Mouse (Mus musculus) spleen, adult 2 months (tissue): ENCODE results near the gene Sp6. TPM values are rescaled to one million over a fixed set of nuclear protein-coding genes. Genes with fewer than 3 reads are reported as not detected.
A peak's percentile ranks its signal among the peaks of the same experiment; 100 is the strongest.

Experiments used
- DNase-seq, 2 experiments: peaks; one replicate each; pipeline versions ENCODE4 v3.0.0 to v3.0.0-alpha.2; 2012 to 2021; ENCODE audit warnings: low spot score in 2 of 2, low read depth in 1 of 2
- H3K27ac ChIP-seq: fragments of 200-500 bp; 2 replicates; pipeline ENCODE4 v1.5.1; 2012; ENCODE audit warnings: low read length, inconsistent platforms; ENCODE audit not compliant: insufficient read depth
- H3K27me3 ChIP-seq: fragments of 200-500 bp; 2 replicates; pipeline ENCODE4 v1.6.1; 2012; ENCODE audit warnings: mild to moderate bottlenecking, moderate library complexity, low read length, inconsistent platforms; ENCODE audit not compliant: control insufficient read depth, insufficient read depth
- H3K36me3 ChIP-seq: fragments of 200-500 bp; 2 replicates; pipeline ENCODE4 v1.6.1; 2012; ENCODE audit warnings: mild to moderate bottlenecking, low read length, inconsistent platforms; ENCODE audit not compliant: control insufficient read depth, insufficient read depth
- H3K4me1 ChIP-seq: fragments of 200-500 bp; 2 replicates; pipeline ENCODE4 v1.6.1; 2011; ENCODE audit warnings: inconsistent platforms; ENCODE audit not compliant: control insufficient read depth, insufficient read depth, insufficient read length
- H3K4me3 ChIP-seq: fragments of 200-500 bp; 2 replicates; pipeline ENCODE4 v1.5.1; 2011; ENCODE audit warnings: mild to moderate bottlenecking, inconsistent platforms; ENCODE audit not compliant: insufficient read depth, insufficient read length; ENCODE audit errors: extremely low read depth
- CTCF ChIP-seq: fragments of 200-500 bp; IDR thresholded peaks from 2 replicates; pipeline ENCODE4 v1.5.1; 2011; ENCODE audit warnings: mild to moderate bottlenecking, inconsistent platforms; ENCODE audit not compliant: insufficient read depth, insufficient read length, insufficient replicate concordance; ENCODE audit errors: extremely low read depth
- POLR2A ChIP-seq: fragments of 200-500 bp; IDR thresholded peaks from 2 replicates; pipeline ENCODE4 v1.6.1; 2011; ENCODE audit warnings: low read depth, low read length, inconsistent platforms
- WGBS: fragments of 180-500 bp; shearing (Covaris S2); methylation state at CpG from one replicate; pipeline ENCODE4 v1.1.7; 2018; 5-methylcytosine and 5-hydroxymethylcytosine counted together
- polyA plus RNA-seq: library from polyadenylated mRNA; depleted of rRNA; stranded (reverse); fragments of >200 nt; gene quantifications from 2 replicates; pipeline ENCODE4 v1.2.3, GENCODE M21; 2012

Sp6 gene
- polyA plus RNA-seq, 1 experiment: 0.57 TPM

GRCm38 (mm10) chr11:97041022-97041899 lies 28.1 kb downstream of the Sp6 start, which contains the start of the genes Lrrc46 and Mrpl10:
Gene Lrrc46, minus strand, starts transcription at chr11:97041407.
Gene Mrpl10, plus strand, starts transcription at chr11:97041560.
- H3K36me3 ChIP-seq: no peaks in the 10 kb centered on the region; the same call in none of the 2 replicates
- peak; percentile 87 to 90 for DNase-seq
- no peak for TF ChIP-seq CTCF
- peak; percentile 67; the same call in 1 of the 2 replicates for TF ChIP-seq POLR2A
- no peaks in the 10 kb centered on the region for H3K27me3 ChIP-seq
- peak within 1 kb of the TSS; percentile 68 for H3K27ac ChIP-seq
- H3K4me1 ChIP-seq: peaks cover 2% of the 10 kb centered on the region; the same call in 1 of the 2 replicates
- H3K4me3 ChIP-seq: peak within 1 kb of the TSS; percentile 90
- WGBS: 1% methylated on average over 48 of the region's 48 CpGs

- WGBS: 90% methylated on average over 8 of the region's 8 CpGs
- Histone ChIP-seq H3K27ac (no peak overlapping the region), H3K36me3 (peaks cover 5% of the 10 kb centered on the region), H3K4me1 (peaks cover 2% of the 10 kb centered on the region; the same call in 1 of the 2 replicates), H3K27me3 (no peaks in the 10 kb centered on the region), H3K4me3 (no peak overlapping the region)
- no peak for DNase-seq
- TF ChIP-seq CTCF: no peak
- TF ChIP-seq POLR2A: no peak
Measured at GRCm38 (mm10) chr11:97044902-97045301, 31.7 kb downstream of the Sp6 start.

- no peaks in the 10 kb centered on the region for H3K27me3 ChIP-seq
- no peak for DNase-seq
- H3K36me3 ChIP-seq: peaks cover 5% of the 10 kb centered on the region
- no peak overlapping the region for H3K27ac ChIP-seq
- no peak overlapping the region for H3K4me3 ChIP-seq
- TF ChIP-seq POLR2A: no peak
- no peak for TF ChIP-seq CTCF
- 86% methylated on average over 7 of the region's 7 CpGs for WGBS
- peaks cover 5% of the 10 kb centered on the region; the same call in 1 of the 2 replicates for H3K4me1 ChIP-seq
Measured at GRCm38 (mm10) chr11:97045861-97046260, 32.7 kb downstream of the Sp6 start.

DNA sequence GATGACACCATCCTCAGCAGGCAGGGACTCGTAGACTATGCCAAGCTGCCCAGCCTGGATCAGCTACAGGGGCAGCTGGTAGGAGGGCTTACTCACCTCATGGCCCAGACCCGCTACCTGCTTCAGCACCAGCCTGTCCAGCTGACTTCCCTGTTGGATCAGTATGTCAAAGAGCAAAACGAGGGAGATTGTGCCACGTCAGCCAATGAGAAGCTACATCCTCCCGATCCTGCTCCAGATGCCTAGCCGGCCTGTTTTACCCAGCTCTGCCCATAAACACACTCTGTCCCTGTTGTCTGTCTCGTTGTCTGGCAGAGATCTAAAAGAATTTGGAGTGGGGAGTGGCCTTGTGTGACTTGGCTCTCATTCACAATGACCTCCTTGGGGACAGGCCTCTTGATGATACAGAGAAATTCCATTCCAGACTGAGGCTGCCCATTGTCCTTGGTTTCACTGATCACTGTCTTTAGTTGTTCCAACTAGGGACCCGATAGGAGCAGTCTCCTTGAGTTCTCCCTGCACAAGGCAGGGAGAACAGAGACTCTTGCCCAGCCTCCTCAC lies 35.0 kb downstream of the Sp6 start:
- H3K27ac ChIP-seq: no peak overlapping the region
- TF ChIP-seq POLR2A: no peak
- TF ChIP-seq CTCF: no peak
- DNase-seq: no peak
- H3K4me3 ChIP-seq: no peak overlapping the region
- H3K27me3 ChIP-seq: no peaks in the 10 kb centered on the region
- H3K4me1 ChIP-seq: peaks cover 17% of the 10 kb centered on the region; the same call in 1 of the 2 replicates
- H3K36me3 ChIP-seq: peaks cover 5% of the 10 kb centered on the region
- 93% methylated on average over 8 of the region's 8 CpGs for WGBS

- peaks cover 12% of the 10 kb centered on the region; the same call in 1 of the 2 replicates for H3K36me3 ChIP-seq
- WGBS: 93% methylated on average over 6 of the region's 6 CpGs
- H3K4me1 ChIP-seq: peaks cover 17% of the 10 kb centered on the region; the same call in 1 of the 2 replicates
- H3K27ac ChIP-seq: no peak overlapping the region
- TF ChIP-seq POLR2A (no peak), CTCF (no peak)
- no peaks in the 10 kb centered on the region for H3K27me3 ChIP-seq
- H3K4me3 ChIP-seq: no peak overlapping the region
- DNase-seq: no peak
Measured at GRCm38 (mm10) chr11:97049492-97050085, 36.4 kb downstream of the Sp6 start.

DNA sequence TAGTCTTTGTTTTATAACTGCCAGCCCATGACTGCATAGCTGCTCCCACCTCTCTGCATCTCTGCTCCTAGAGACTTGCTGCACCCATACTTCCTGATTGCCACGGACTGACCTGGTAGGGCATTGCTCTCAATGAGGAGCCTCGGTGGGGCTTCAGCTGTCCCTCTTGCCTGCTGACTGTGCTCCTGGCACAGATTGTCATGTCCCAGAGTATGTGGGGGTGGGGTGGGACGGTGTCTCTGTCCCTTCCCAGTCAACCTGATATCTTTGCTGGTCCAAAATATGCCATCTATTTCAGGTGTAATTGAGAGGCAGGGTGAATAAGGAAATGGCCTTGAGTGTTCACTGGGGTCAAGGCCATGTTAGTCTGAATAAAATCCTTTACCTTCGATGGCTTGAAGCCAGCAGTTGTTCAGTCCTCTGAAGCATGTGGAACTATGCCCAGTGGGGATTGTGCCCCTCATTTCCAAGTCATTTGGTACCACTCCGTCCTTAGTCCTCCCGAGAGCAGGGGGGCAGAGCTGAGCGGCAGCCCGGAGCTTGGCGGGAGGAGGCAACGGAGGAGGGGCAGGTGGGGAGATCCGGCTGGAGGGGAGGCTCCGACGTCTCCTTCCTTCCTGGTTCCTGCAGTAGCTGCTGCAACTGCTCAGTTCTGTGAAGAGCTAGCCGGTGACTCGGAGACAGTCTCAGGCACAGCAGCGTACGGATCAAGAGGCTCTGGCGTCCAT lies 37.2 kb downstream of the Sp6 start, which contains the start of gene Osbpl7:
Gene Osbpl7 (plus strand): TSS at position 413 of the 728 bp plus-strand sequence.
- Histone ChIP-seq H3K27ac (peak within 1 kb of the TSS; percentile 38), H3K27me3 (no peaks in the 10 kb centered on the region), H3K36me3 (peaks cover 19% of the 10 kb centered on the region), H3K4me3 (peak within 1 kb of the TSS; percentile 94), H3K4me1 (peaks cover 17% of the 10 kb centered on the region; the same call in 1 of the 2 replicates)
- TF ChIP-seq POLR2A: peak; percentile 69
- TF ChIP-seq CTCF: peak; percentile 23; the same call in 1 of the 2 replicates
- DNase-seq: peak; percentile 22 to 77
- 3% methylated on average over 18 of the region's 18 CpGs for WGBS
